Mouse (Mus musculus) ovary, postnatal 14 days (tissue): ENCODE measurements around the gene Wnt7b.

Experiments
- DNase-seq: peaks from one replicate; pipeline ENCODE4 v3.0.0; 2022; ENCODE audit warnings: low spot score

Gene Wnt7b

GRCm38 (mm10) chr15:85569995-85570734, 12.1 kb downstream of the Wnt7b start:
- DNase-seq = no peak

DNA sequence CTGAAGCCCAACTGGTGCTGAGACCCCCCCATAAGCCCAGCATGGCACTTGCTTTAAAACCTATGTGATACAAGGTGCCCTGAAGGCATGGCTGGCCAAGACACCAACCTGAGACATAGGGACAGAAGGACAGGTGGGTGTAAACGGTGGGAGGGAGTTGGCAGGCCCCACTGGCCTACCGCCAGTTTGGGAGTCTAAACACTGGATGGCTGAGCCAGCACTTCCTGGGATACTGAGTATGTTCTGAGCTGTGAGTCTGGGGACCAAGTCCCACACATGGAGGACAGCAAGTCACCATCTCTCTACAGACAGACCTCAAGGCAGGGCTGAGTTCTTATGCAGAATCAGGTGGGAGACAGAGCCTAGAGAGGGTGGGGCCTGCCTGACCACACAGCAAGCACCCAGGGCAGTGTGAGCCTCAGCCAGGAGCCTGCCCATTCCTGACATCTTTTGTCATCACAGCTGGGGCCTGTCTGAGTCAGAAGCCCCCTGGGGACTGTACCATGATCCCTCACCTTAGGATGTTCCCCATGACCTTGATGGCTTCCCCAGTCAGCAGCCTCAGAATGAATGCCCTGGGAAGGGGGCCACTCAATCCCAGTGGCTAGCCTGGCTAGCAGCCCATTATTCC, 13.0 kb downstream of the Wnt7b start:
- no peak for DNase-seq

- no peak for DNase-seq
Observed at GRCm38 (mm10) chr15:85568402-85568801, 13.9 kb downstream of the Wnt7b start.

GRCm38 (mm10) chr15:85564966-85565365, 17.3 kb downstream of the Wnt7b start:
- DNase-seq = no peak

DNA sequence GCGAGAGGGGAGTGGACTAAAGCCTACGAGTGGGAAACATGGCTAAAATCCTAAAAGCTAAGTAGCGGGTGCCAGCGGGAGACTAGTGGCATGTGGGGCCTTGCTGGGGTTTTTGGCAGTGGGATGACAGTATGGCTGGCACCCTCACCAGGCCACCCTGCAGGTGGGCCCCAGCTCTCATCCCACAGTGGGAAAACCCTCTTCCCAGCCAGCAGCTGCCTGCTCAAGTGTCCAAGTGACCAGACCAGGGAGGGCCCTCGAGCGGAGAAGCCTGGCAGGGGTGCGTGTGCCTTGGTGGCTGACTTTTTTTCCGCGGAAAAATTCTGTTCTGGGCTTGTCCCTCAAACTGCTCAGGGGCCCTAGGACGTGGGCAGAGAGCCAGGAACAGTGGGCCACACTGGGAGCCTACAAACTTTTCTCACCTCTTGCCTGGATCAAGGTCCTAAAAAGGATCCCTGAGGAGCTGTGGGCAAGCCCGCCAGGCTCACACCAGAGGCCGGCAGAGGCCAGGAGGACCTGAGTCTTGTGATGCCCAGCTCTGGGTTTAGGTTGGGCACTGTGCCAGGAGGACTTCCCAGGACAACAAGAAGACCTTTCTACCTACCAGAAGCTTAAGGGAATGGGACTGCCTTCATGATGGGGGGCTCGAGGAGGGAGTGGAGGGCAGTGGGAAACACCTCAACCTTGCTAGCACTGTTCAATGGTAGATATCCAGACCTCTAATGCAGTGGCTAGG, 18.1 kb downstream of the Wnt7b start:
- no peak for DNase-seq

- DNase-seq = no peak
Observed at GRCm38 (mm10) chr15:85561953-85562352, 20.3 kb downstream of the Wnt7b start.

DNA sequence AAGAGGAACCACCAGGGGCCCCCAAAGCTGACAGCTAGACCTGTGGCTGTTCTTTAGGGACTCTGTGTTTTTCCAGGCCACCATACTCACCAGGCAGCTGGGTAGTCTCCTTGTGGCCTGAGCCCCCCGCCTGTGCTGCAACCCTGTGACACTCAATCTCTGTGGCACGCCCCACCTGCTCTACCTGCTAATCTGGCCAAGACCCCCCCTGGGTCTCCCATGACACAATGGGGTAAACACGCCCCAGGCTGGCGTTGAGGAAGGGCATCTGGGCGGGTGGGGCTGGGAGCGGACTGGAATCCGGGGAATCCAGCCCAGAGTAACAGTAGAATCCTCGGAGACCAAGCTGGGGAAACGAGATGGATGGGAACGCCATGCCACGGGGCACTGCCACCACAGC, 21.4 kb downstream of the Wnt7b start:
- no peak for DNase-seq

GRCm38 (mm10) chr15:85558840-85559540, 23.3 kb downstream of the Wnt7b start:
- no peak for DNase-seq

GRCm38 (mm10) chr15:85555799-85556198, 26.5 kb downstream of the Wnt7b start:
- DNase-seq = no peak

GRCm38 (mm10) chr15:85553421-85553820, 28.9 kb downstream of the Wnt7b start:
- DNase-seq = no peak

DNA sequence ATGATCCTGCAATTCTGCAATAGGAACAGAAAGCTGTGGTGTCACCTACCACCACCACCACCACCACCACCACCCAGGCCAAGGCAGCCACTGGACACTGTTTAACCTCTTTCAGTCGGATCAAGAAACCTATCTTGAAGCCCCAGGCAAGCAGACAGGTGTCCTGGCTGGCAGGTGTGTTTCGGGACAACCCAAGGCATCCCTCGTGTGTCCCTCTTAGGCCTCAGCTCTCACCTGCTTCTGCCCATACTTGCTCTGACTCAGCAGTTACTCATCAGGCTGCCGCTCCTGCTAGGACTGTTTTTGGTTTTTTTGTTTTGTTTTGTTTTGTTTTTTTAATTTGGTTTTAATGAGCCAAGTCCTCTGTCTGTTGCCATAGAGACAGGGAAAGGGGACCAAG, 35.8 kb downstream of the Wnt7b start:
- no peak for DNase-seq

DNA sequence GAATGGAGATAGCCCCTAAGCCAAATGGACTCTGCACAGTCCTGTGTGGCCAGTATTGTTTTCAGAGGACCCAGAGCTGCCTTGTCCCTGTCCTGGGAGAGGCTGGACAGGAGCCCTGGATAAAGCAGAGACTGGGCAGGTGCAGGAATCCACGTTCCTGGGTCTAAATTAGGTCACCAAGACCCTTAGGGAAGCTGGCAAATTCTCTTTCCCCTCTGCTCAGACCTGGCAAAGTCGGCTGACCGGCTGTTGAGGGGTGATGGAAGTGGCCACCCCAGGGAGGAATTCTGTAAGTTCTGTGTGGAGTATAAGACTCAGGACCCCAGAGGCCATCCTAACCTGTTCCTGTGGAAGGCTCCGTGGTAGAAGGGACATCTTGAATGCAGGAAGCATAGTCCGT, 36.9 kb downstream of the Wnt7b start:
- DNase-seq = no peak

DNA sequence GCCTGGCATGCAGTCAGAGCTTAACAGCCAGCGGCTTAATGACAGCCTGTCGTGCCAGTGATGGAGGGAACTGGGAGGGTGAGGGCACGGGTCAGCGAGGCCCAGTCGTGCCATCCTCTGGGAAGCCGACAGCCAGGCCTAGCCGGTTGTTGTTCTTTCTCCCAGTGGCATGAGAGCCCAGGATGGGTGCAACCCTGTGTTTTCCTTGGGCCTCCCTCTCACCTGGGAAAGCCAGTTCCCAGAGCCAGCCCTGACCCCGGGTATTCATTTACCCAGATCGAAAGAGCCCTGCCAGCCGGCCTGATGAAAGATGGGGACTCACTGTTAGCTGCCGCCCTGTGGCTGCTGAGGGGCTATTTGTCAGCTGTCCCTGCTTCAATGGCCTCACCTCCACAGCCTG, 44.1 kb downstream of the Wnt7b start:
- DNase-seq = no peak

- no peak for DNase-seq
Observed at GRCm38 (mm10) chr15:85537151-85537550, 45.1 kb downstream of the Wnt7b start.

- no peak for DNase-seq
Observed at GRCm38 (mm10) chr15:85534646-85535045, 47.6 kb downstream of the Wnt7b start.

DNA sequence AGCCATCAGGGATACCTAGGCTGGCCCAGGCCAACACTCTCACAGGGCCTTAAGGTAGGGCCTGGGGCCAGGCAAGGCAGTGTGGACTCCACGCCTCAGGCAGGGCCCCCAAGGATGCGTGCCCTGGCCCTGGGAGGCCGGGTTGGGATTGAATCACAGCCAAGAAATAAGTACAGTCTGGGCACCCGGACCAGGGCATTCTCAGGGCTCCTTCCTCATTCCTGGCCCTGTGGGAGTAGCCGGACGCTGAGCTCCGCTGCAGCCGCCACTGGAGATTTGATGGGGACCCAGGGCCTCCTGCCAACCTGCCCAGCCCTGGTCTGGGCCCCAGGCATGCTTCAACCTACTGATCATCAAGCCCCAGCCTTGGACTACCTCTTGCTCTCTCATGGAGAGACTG, 48.1 kb downstream of the Wnt7b start:
- peak; percentile 31 for DNase-seq

GRCm38 (mm10) chr15:85532063-85532462, 50.2 kb downstream of the Wnt7b start:
- DNase-seq = no peak

- DNase-seq = no peak
Observed at GRCm38 (mm10) chr15:85529911-85530310, 52.4 kb downstream of the Wnt7b start.

- no peak for DNase-seq
Observed at GRCm38 (mm10) chr15:85524404-85524950, 57.8 kb downstream of the Wnt7b start.

DNA sequence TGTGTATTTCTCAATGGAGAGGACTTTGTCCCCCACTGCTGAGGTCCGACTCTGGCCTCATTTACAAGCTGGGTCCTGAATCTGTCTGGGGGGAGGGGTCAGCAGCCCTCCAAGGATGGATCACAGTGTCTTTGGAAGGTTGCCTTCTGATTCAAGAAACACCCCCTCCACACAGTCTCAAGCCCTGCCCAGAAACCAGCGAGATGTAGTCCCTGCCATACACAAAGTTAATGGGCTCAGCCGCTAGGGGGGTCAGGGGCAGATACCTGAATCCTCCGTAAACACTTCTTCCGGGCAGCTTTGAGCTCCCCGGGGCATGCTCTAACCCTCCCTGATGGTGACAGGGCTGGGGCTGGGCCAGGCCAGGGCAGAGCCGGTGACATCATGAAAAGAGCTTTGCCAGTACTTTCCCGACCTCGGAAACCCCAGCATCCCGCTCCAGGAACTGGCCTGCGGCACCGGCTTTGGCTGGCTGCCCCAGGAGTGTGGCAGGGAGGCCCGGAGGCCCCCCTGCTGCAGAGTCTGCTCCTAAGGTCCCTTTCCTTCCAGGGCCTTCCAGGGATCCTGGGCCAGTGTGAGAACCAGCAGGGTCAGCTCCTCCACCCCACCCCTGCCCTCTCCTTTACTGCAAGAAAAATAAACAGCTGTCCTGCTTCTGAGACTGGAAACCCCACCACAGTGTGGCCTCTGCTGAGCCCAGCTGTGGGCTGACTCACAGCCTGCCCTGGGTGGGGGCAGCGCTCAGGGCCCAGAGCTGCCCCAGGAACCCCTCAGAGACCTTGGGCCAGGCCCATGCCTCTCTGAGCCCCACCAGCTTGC, 58.9 kb downstream of the Wnt7b start:
- DNase-seq = peak; percentile 42

DNA sequence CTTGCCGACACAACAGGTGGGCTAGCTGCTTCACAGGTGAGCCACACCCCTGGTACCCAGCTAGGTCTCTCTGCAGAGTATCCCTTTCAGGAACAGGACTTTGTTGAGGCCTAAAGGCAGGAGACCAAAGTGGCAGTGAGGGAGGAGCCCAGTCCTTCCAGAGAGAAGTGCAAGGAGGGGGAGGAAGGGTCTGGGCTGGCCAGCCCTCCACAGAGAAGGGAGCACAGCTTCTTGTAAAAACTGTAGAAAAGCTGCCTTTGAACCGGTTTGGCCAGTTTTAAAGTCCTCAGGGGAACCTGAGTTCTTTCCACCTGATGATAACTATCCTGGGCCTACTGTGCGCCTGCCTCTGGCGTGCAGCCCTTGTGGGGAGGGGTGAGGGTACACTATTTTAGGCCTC, 62.8 kb downstream of the Wnt7b start:
- DNase-seq = no peak
